Mouse (Mus musculus) CH12F3 (cell line): ENCODE data around the gene Cox7b2.
"Not testable (repeated sequence)": the region's sequence is repeated elsewhere in the genome, so short reads cannot be mapped to it uniquely, and the experiment has no call there.

ENCODE experiments used
- in situ Hi-C: fragments of 300-500 bp; cut with MboI; formaldehyde crosslinking; loops from 2 replicates; pipeline ENCODE4 v1.14.3; 2020; ENCODE audit warnings: low sequenced_read_pairs

Cox7b2 gene

GRCm38 (mm10) chr5:71548079-71548478, at the start of gene Cox7b2:
Gene Cox7b2 (minus strand): TSS chr5:71548205.
- in situ Hi-C loops: no loop called here

GRCm38 (mm10) chr5:71595321-71595720, 47.3 kb upstream of the Cox7b2 start:
- in situ Hi-C loops: no loop called here

- in situ Hi-C loops: no loop called here
Observed at GRCm38 (mm10) chr5:71593745-71594255, 45.8 kb upstream of the Cox7b2 start.

DNA sequence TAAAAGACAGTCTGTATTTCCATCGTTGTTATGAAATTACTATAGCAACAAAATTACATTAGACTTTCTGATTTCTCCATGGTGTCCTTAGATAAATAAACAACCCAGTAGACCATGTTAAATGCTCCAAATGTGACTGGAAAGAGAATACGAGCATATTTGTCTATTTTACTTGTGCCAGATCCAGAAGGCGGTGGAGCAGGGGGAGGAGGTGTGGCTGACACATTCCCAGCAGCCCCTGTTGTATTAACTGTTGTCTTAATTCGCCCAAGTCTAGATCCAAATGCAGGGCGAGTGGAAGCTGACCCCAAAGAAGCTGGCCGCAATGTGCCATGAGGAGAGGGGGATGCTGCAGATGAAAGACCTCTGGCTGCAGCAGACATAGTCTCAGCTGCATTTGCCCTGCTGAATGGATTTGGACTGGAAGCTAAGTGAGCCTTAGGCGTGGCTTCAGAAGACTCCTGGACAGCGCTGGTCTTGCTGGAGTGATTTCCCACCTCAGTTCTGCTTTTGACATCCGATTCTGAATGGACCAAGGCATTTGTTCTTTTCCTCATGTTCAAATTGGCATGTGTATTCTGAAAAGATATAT, 23.7 kb upstream of the Cox7b2 start:
- in situ Hi-C loops: no loop called here

DNA sequence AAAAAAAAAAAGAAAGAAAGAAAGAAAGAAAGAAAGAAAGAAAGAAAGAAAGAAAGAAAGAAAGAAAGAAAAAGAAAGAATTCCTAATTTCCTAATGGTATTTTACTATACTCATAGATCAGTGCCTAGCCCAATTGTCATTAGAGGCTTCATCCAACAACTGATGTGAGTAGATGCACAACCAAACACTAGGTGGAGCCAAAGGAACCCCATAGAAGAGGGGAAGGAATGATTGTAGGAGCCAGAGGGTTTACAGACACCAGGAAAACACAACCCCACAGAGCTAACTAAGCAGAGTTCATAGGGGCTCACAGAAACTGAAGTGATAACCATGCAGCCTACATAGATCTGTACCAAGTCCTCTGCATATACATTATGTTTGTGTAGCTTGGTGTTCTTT, 2.5 kb downstream of the Cox7b2 start:
- in situ Hi-C loops: no loop called here

DNA sequence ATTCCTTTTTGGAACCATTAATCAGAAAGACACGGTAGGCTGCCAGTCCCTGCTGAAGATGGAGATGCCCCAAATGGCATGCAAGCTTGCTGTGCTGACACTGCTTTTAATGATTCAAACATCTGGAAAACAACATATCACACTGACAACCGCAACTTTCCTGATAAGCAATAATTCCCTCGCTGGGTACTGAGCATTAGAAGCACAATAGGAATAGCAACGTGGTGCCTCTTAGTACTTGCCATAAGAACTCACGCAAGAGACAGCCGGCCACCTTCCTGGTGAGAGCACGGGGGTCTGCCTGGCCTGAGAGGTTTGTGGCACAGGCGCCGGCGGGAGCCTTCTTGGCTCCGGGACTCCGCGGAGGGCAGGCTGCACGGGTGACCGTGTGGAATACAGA, 22.5 kb downstream of the Cox7b2 start:
- in situ Hi-C loops: not testable (repeated sequence)

GRCm38 (mm10) chr5:71502058-71502678, 45.8 kb downstream of the Cox7b2 start:
- in situ Hi-C loops: loop anchor here (25.0 kb wide), 1 partner anchor 585 kb away; no protein-coding TSS in a partner anchor

- in situ Hi-C loops: no loop called here
Observed at GRCm38 (mm10) chr5:71495621-71496020, 52.4 kb downstream of the Cox7b2 start.

DNA sequence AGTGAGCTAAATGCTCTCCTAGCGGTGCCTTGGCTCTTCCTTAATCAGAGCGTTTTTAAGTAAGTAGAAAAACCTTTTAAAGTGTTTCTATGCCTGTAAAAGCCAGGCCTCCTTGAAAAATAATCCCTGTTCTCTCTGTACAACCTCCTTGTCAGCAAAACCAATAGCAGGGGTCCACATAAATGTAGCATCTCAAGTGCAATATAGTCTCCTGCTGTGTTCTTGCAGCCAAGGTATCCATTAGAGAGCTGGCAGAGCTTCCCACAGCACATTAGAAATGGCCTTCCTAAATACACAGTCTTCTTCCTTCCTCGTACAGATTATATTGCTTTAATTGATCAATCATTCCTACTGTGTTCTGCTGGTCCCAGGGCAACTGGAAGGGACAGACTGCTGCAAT, 91.0 kb downstream of the Cox7b2 start:
- in situ Hi-C loops: no loop called here

- in situ Hi-C loops: no loop called here
Observed at GRCm38 (mm10) chr5:71440174-71440573, 107.8 kb downstream of the Cox7b2 start.
